16 mouse cellular contexts compared by ENCODE assay signal in the genomic region with DNA sequence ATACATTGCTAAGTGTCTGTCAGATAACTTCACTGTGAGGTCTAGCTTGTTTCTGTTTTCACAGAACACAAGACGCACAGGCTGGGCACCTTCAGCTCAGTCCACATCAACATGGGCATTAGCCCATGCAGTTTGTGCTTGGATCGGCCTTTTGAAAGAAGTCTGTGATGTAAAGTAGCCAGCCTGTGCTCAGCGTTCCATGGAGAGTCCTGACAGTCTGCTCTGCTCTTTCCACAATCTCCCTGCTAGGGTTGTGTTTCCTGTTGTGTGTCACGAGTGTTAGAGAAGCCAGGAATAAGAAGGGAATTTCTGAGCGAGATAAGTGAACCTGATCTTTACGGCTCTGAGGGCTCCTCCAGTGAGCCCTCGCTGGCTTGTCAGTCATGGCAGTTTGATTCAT.
A peak's percentile ranks its signal among the peaks of the same experiment; 100 is the strongest.
DNase-seq lines count a peak whose midpoint lies in the region; ATAC-seq and TF ChIP-seq lines count a peak whose summit lies in the region.
"Had no signal": no experiment of that assay in that cellular context is flagged by ENCODE, and none has a peak within 500 bp of the region (broad histone marks: within the 10 kb centered on the region; RNA-seq: fewer than 3 reads in every experiment).

No protein-coding gene starts in this region.

- no peaks in the 10 kb centered on the region for H3K9me3 ChIP-seq in heart, embryonic 11.5 days (replicated peaks; ENCODE audit: control insufficient read depth, low read length)
- H3K9me3 ChIP-seq in hindbrain, embryonic 15.5 days, result no peaks in the 10 kb centered on the region
- H3K9me3 ChIP-seq in hindbrain, embryonic 10.5 days, result no peaks in the 10 kb centered on the region
- H3K9me3 ChIP-seq in liver, embryonic 12.5 days (replicated peaks), result no peaks in the 10 kb centered on the region
- no peaks in the 10 kb centered on the region for H3K9me3 ChIP-seq in liver, embryonic 11.5 days (ENCODE audit: control insufficient read depth, low read length)
- no peaks in the 10 kb centered on the region for H3K9me3 ChIP-seq in liver, embryonic 15.5 days (replicated peaks)
- H3K9me3 ChIP-seq: heart, embryonic 10.5 days; limb, embryonic 15.5 days; stomach, embryonic 15.5 days had no signal

- H3K27me3 ChIP-seq in heart, embryonic 11.5 days (ENCODE audit: control insufficient read depth, insufficient read depth, low read length), result no peaks in the 10 kb centered on the region
- H3K27me3 ChIP-seq in heart, adult 2 months (ENCODE audit: control insufficient read depth, insufficient read depth, low read length), result no peaks in the 10 kb centered on the region
- no peaks in the 10 kb centered on the region for H3K27me3 ChIP-seq in hindbrain, embryonic 15.5 days
- H3K27me3 ChIP-seq in hindbrain, embryonic 10.5 days (ENCODE audit: insufficient read depth, poor library complexity, severe bottlenecking), result no peaks in the 10 kb centered on the region
- no peaks in the 10 kb centered on the region for H3K27me3 ChIP-seq in liver, embryonic 12.5 days (replicated peaks)
- no peaks in the 10 kb centered on the region for H3K27me3 ChIP-seq in liver, embryonic 11.5 days (replicated peaks; ENCODE audit: control insufficient read depth, insufficient read depth, low read length)
- H3K27me3 ChIP-seq in liver, embryonic 15.5 days, result no peaks in the 10 kb centered on the region
- H3K27me3 ChIP-seq: limb, embryonic 15.5 days; Patski; stomach, embryonic 15.5 days had no signal

- DNase-seq in heart, adult 2 months, result no peak
- DNase-seq in hindbrain, embryonic 10.5 days (ENCODE audit: low spot score), result no peak
- no peak for DNase-seq in liver, embryonic 11.5 days (ENCODE audit: low spot score)
- DNase-seq in frontal cortex, postnatal 14 days (ENCODE audit: low spot score in 2 of 2), result no peak
- DNase-seq: cerebellum, postnatal 14 days; thymus, postnatal 14 days had no signal

- ATAC-seq in heart, embryonic 11.5 days (replicated peaks; ENCODE audit: insufficient number of reproducible peaks, low FRiP score, low TSS enrichment), result no peak
- no peak for ATAC-seq in hindbrain, embryonic 15.5 days (ENCODE audit: low FRiP score, low read depth)
- ATAC-seq in liver, embryonic 12.5 days, result no peak
- ATAC-seq in liver, embryonic 11.5 days (replicated peaks; ENCODE audit: low FRiP score), result no peak
- no peak for ATAC-seq in liver, embryonic 15.5 days (ENCODE audit: insufficient read depth)
- ATAC-seq: forebrain, embryonic 14.5 days; lung, postnatal 0 days; Patski had no signal

- peak overlapping the region; percentile 7; the same call in 1 of the 2 replicates for H3K27ac ChIP-seq in heart, embryonic 11.5 days (ENCODE audit: low read depth, low read length)
- H3K27ac ChIP-seq in heart, adult 2 months, result no peak overlapping the region
- 0 out of 2 replicates have a peak overlapping the region, but pooled peaks have one; percentile 28 for H3K27ac ChIP-seq in hindbrain, embryonic 15.5 days (replicated peaks)
- H3K27ac ChIP-seq in hindbrain, embryonic 10.5 days, result no peak overlapping the region
- H3K27ac ChIP-seq in liver, embryonic 12.5 days, result peak overlapping the region; percentile 27; the same call in 1 of the 2 replicates
- H3K27ac ChIP-seq in liver, embryonic 11.5 days (ENCODE audit: low read depth, low read length), result no peak overlapping the region
- peak overlapping the region; percentile 48 for H3K27ac ChIP-seq in liver, embryonic 15.5 days (replicated peaks)
- H3K27ac ChIP-seq: heart, embryonic 10.5 days; limb, embryonic 15.5 days; stomach, embryonic 15.5 days had no signal

- H3K4me1 ChIP-seq in heart, embryonic 11.5 days (ENCODE audit: control insufficient read depth, insufficient read depth, low read length), result peaks cover 40% of the 10 kb centered on the region
- H3K4me1 ChIP-seq in heart, adult 2 months (ENCODE audit: control insufficient read depth, insufficient read depth, low read length), result peaks cover 15% of the 10 kb centered on the region
- peaks cover 68% of the 10 kb centered on the region for H3K4me1 ChIP-seq in hindbrain, embryonic 15.5 days (replicated peaks)
- H3K4me1 ChIP-seq in hindbrain, embryonic 10.5 days (replicated peaks), result peaks cover 48% of the 10 kb centered on the region
- H3K4me1 ChIP-seq in liver, embryonic 12.5 days, result peaks cover 56% of the 10 kb centered on the region
- 0 out of 2 replicates have a peak, but pooled peaks cover 5% of the 10 kb centered on the region for H3K4me1 ChIP-seq in liver, embryonic 11.5 days (replicated peaks; ENCODE audit: control insufficient read depth, insufficient read depth, low read length)
- peaks cover 53% of the 10 kb centered on the region for H3K4me1 ChIP-seq in liver, embryonic 15.5 days (replicated peaks)

- H3K4me3 ChIP-seq in heart, embryonic 11.5 days (ENCODE audit: low read depth, low read length), result no peak overlapping the region
- no peak overlapping the region for H3K4me3 ChIP-seq in heart, adult 2 months
- no peak overlapping the region for H3K4me3 ChIP-seq in hindbrain, embryonic 15.5 days
- H3K4me3 ChIP-seq in hindbrain, embryonic 10.5 days, result no peak overlapping the region
- no peak overlapping the region for H3K4me3 ChIP-seq in liver, embryonic 12.5 days
- no peak overlapping the region for H3K4me3 ChIP-seq in liver, embryonic 11.5 days (ENCODE audit: low read depth, low read length)
- H3K4me3 ChIP-seq in liver, embryonic 15.5 days (replicated peaks), result no peak overlapping the region
- H3K4me3 ChIP-seq: heart, embryonic 10.5 days; limb, embryonic 15.5 days; stomach, embryonic 15.5 days had no signal

- WGBS in heart, embryonic 11.5 days (ENCODE audit: insufficient replicate concordance), result 32% methylated on average over 7 of the region's 7 CpGs
- 37% methylated on average over 7 of the region's 7 CpGs for WGBS in heart, adult 2 months
- 52% methylated on average over 7 of the region's 7 CpGs for whole genome bisulfite sequencing in hindbrain, embryonic 15.5 days
- 68% methylated on average over 7 of the region's 7 CpGs for WGBS in hindbrain, embryonic 10.5 days
- 61% methylated on average over 7 of the region's 7 CpGs for WGBS in liver, embryonic 12.5 days (ENCODE audit: insufficient replicate concordance)
- 50% methylated on average over 7 of the region's 7 CpGs for WGBS in liver, embryonic 11.5 days
- 51% methylated on average over 7 of the region's 7 CpGs for WGBS in liver, embryonic 15.5 days (ENCODE audit: insufficient replicate concordance)

- H3K36me3 ChIP-seq in heart, embryonic 11.5 days (ENCODE audit: control insufficient read depth, insufficient read depth, low read length), result no peaks in the 10 kb centered on the region
- H3K36me3 ChIP-seq in heart, adult 2 months (ENCODE audit: control insufficient read depth, insufficient read depth, low read length), result no peaks in the 10 kb centered on the region
- no peaks in the 10 kb centered on the region for H3K36me3 ChIP-seq in hindbrain, embryonic 15.5 days
- no peaks in the 10 kb centered on the region for H3K36me3 ChIP-seq in hindbrain, embryonic 10.5 days
- H3K36me3 ChIP-seq in liver, embryonic 12.5 days, result no peaks in the 10 kb centered on the region; the same call in 1 of the 2 replicates
- no peaks in the 10 kb centered on the region for H3K36me3 ChIP-seq in liver, embryonic 11.5 days (ENCODE audit: control insufficient read depth, insufficient read depth, low read length)
- H3K36me3 ChIP-seq in liver, embryonic 15.5 days (replicated peaks), result no peaks in the 10 kb centered on the region
- H3K36me3 ChIP-seq: heart, embryonic 10.5 days; limb, embryonic 15.5 days; stomach, embryonic 15.5 days had no signal

- no peak for TF ChIP-seq EP300 in heart, adult 2 months (IDR thresholded peaks at IDR 0.05; ENCODE audit: insufficient read depth, low read depth, low read length)

- intact Hi-C loops in heart, adult 2 months (cut with DNase I), result no loop called here

- TF ChIP-seq CTCF in heart, adult 2 months (IDR thresholded peaks at IDR 0.05), result no peak

- no peak overlapping the region for H3K9ac ChIP-seq in heart, embryonic 11.5 days (ENCODE audit: low read depth, low read length)
- H3K9ac ChIP-seq in heart, adult 2 months (ENCODE audit: low read depth, low read length), result no peak overlapping the region
- H3K9ac ChIP-seq in hindbrain, embryonic 15.5 days, result no peak overlapping the region
- no peak overlapping the region for H3K9ac ChIP-seq in liver, embryonic 12.5 days
- H3K9ac ChIP-seq in liver, embryonic 11.5 days (ENCODE audit: low read depth, low read length), result no peak overlapping the region
- H3K9ac ChIP-seq in liver, embryonic 15.5 days, result no peak overlapping the region
- H3K9ac ChIP-seq: limb, embryonic 15.5 days; stomach, embryonic 15.5 days had no signal

- no peak overlapping the region for H3K4me2 ChIP-seq in heart, embryonic 11.5 days
- H3K4me2 ChIP-seq in hindbrain, embryonic 15.5 days, result no peak overlapping the region
- no peak overlapping the region for H3K4me2 ChIP-seq in liver, embryonic 12.5 days
- H3K4me2 ChIP-seq in liver, embryonic 11.5 days, result no peak overlapping the region
- H3K4me2 ChIP-seq in liver, embryonic 15.5 days, result no peak overlapping the region
- H3K4me2 ChIP-seq: limb, embryonic 15.5 days; stomach, embryonic 15.5 days had no signal

- no peak for TF ChIP-seq POLR2A in heart, adult 2 months (IDR thresholded peaks at IDR 0.05; ENCODE audit: insufficient read depth, low read depth, low read length)

- peaks cover 4% of the 10 kb centered on the region for H3K79me2 ChIP-seq in heart, adult 2 months (replicated peaks; ENCODE audit: control insufficient read depth, insufficient read depth, low read length)

Comparison
In these comparisons a context has a peak if more than half of its experiments do, and no peak if none do; other contexts are left out.
1. H3K27ac ChIP-seq: peak in heart, embryonic 11.5 days (single experiment), hindbrain, embryonic 15.5 days (single experiment), liver, embryonic 12.5 days (single experiment) and liver, embryonic 15.5 days (single experiment); none in heart, adult 2 months (single experiment), hindbrain, embryonic 10.5 days (single experiment) and liver, embryonic 11.5 days (single experiment).